Mouse (Mus musculus) cerebellum, adult 2 months (tissue): ENCODE data around the gene Cyp2c23.

Source experiments
- CTCF ChIP-seq: fragments of 200-500 bp; IDR thresholded peaks from 2 replicates; pipeline ENCODE4 v1.5.1; 2011; ENCODE audit warnings: low read depth, mild to moderate bottlenecking, control low read depth, low read length, moderate library complexity, borderline replicate concordance; ENCODE audit not compliant: insufficient read depth
- POLR2A ChIP-seq: fragments of 200-500 bp; IDR thresholded peaks from 2 replicates; pipeline ENCODE4 v1.6.1; 2011; ENCODE audit warnings: low read length, control low read depth, borderline replicate concordance; ENCODE audit not compliant: insufficient read depth

DNA sequence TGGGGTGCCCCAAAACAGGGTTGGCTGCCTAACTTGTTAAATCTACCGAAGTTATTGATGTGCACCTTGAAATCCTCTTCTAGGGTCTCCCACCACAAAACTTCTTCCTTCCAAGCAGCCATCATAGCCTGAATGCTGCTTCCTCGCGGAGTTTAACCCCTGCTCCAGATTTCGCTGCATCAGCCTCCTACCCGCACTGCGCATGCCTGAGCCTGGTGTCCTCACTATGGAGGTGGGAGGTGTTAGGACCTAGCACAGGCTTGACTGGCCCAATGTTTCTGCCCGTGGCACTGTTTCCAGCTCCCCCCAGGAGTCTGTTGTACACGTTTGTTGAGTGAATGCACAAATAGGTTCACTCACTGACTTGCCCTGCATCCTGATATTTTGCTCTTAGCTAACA, 38.6 kb downstream of the Cyp2c23 start:
- TF ChIP-seq POLR2A (no peak), CTCF (no peak)
